Mouse (Mus musculus) liver, postnatal 0 days (tissue): ENCODE measurements around the gene Asb17.

Experiments used
- CTCF ChIP-seq: sonication (generic); IDR thresholded peaks from 2 replicates; pipeline ENCODE4 v1.5.1; 2016; ENCODE audit warnings: antibody characterized with exemption, low read depth
- EP300 ChIP-seq: IDR thresholded peaks from 2 replicates; pipeline ENCODE4 v1.6.1; 2016; ENCODE audit warnings: antibody characterized with exemption, low read depth, mild to moderate bottlenecking

GRCm38 (mm10) chr3:153831873-153832653 lies 11.9 kb upstream of the Asb17 start:
- TF ChIP-seq CTCF: no peak
- TF ChIP-seq EP300: peak; percentile 86
